Mouse (Mus musculus): ENCODE measurements around the gene Pes1. TPM values are rescaled to one million over a fixed set of nuclear protein-coding genes. Genes with fewer than 3 reads are reported as not detected.
A peak's percentile ranks its signal among the peaks of the same experiment; 100 is the strongest.

The Pes1 gene
- 146 TPM for polyA plus RNA-seq (2012; fragmentation: generic; extraction: Trizol)
- long read RNA-seq, experiment 1, transcript Pes1-201 (15 exons, 2,911 nt), result major isoform, 85 of 103 reads
- long read RNA-seq, experiment 1, partial matches to known transcripts, result 13 of 103 reads
- long read RNA-seq, experiment 1, other reads (novel, unspliced or antisense), result 5 of 103 reads
- long read RNA-seq, experiment 2, transcript Pes1-201 (15 exons, 2,911 nt), result major isoform, 1,140 of 1,214 reads
- long read RNA-seq, experiment 2, partial matches to known transcripts, result 24 of 1,214 reads
- long read RNA-seq, experiment 2, other reads (novel, unspliced or antisense), result 50 of 1,214 reads

DNA sequence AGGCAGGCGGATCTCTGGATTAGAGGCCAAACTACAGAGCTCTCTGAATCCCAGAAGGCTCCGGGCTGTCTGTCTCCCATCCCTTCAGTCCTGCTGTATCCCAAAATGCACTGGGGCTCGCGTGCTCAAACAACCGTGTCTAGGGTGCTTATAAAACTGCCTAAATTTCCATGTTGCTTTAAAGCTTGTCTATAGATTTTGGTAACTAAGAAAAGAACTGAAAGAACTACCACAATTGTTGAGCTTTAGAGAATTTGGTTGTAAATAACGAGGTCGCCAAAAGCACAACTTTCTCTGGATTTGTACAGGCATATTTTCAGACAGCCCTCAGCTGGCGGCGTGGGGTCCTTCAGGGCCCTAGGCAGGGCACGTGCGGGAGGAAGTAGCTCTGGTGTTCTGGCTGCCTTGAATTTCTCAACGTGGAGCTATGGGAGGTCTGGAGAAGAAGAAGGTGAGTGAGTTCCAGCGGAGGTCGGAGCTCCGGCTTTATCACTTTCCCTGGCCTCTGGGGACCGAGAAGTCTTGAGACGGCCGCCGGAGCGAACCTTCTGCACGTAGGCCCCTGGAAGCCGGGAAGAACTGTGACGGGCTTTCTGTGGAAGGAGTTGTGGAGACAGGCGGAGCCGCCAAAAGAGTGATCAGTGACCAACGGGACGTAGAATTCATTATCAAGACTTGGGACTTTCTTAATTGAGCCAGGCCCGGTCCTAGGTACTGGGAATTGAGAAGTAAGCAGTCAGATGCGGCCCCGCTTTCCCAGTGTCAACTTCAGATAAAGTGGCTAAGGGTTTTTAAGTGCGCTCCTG, at the start of gene Pes1:
Gene Pes1 (plus strand): TSS at position 366 of the 806 bp plus-strand sequence.
- Histone ChIP-seq H3K79me3 (ENCODE audit: low read depth) (peaks cover 45% of the 10 kb centered on the region), H3K4me3 (ENCODE audit: insufficient read depth, poor library complexity, severe bottlenecking) (peak within 1 kb of the TSS; percentile 95), H3ac (ENCODE audit: control insufficient read depth, insufficient read length, low read depth) (peak within 1 kb of the TSS; percentile 71), H3K27me3 (ENCODE audit: control insufficient read depth, insufficient read depth, insufficient read length) (no peaks in the 10 kb centered on the region), H3K79me2 (ENCODE audit: control insufficient read depth, insufficient read depth) (peaks cover 50% of the 10 kb centered on the region), H3K36me3 (ENCODE audit: control insufficient read depth, insufficient read depth) (peaks cover 23% of the 10 kb centered on the region)
- TF ChIP-seq CEBPB (IDR thresholded peaks at IDR 0.05; ENCODE audit: low read depth) (no peak), CTCF (IDR thresholded peaks at IDR 0.05; ENCODE audit: control insufficient read depth, insufficient read depth, insufficient read length) (no peak), MAX (IDR thresholded peaks at IDR 0.05) (peak; percentile 100), MYOG (IDR thresholded peaks at IDR 0.05; ENCODE audit: control insufficient read depth, extremely low read depth, insufficient read length) (no peak), USF1 (IDR thresholded peaks at IDR 0.05; ENCODE audit: low read depth) (peak; percentile 90)

DNA sequence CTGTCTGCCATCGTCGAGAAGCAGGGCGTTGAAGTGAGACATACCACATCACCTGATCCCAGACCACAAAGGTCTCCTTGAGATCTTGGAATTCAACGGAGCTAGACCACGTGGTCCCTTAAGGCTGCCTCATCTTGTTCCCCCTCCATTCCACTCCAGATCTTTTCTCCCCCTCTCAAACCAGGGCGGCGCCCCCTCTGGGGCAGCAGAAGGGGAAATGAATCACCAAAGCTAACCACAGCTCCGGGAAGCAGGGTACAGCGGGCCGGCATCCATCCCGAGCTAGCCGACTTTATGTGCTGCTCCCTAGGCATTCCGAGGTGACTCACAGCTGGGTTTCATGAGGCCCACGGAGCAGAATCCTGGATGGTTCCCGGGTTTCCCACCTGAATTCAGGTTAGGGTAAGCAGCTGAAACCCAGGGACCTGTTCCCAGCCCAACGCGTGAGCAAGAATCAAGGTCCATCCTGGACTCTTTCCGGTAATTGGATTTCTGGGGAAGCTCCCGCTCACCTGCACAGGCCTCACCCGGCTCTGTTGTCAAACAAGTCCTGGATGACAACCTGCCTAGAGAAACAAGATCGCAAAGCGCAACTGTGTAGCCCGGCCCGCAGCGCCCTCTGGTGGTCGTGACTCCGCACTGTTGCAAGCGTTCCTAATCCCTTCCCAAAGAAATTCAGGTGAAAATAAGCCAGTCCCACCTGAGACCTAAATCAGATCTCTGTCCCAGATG, 49.5 kb upstream of the Pes1 start, which contains the start of gene Slc35e4:
Gene Slc35e4 (minus strand): TSS at position 556 of the 732 bp plus-strand sequence.
- H3K79me3 ChIP-seq (ENCODE audit: low read depth), result peaks cover 39% of the 10 kb centered on the region
- peak within 1 kb of the TSS; percentile 72 for H3ac ChIP-seq (ENCODE audit: control insufficient read depth, insufficient read length, low read depth)
- H3K4me3 ChIP-seq (ENCODE audit: insufficient read depth, poor library complexity, severe bottlenecking), result peak within 1 kb of the TSS; percentile 91
- H3K27me3 ChIP-seq (ENCODE audit: control insufficient read depth, insufficient read depth, insufficient read length), result no peaks in the 10 kb centered on the region
- H3K79me2 ChIP-seq (ENCODE audit: control insufficient read depth, insufficient read depth), result peaks cover 44% of the 10 kb centered on the region
- TF ChIP-seq MYOG (IDR thresholded peaks at IDR 0.05; ENCODE audit: control insufficient read depth, extremely low read depth, insufficient read length) (no peak), USF1 (IDR thresholded peaks at IDR 0.05; ENCODE audit: low read depth) (peak; percentile 95), FOSL1 (IDR thresholded peaks at IDR 0.05; ENCODE audit: insufficient read depth, low read length, poor library complexity, severe bottlenecking) (peak; percentile 83), CEBPB (IDR thresholded peaks at IDR 0.05; ENCODE audit: low read depth) (no peak), CTCF (IDR thresholded peaks at IDR 0.05; ENCODE audit: control insufficient read depth, insufficient read depth, insufficient read length) (peak; percentile 76), MAX (IDR thresholded peaks at IDR 0.05) (peak; percentile 98), MYOD1 (IDR thresholded peaks at IDR 0.05; ENCODE audit: control insufficient read depth, insufficient read length, low read depth) (peak; percentile 18)
- peaks cover 8% of the 10 kb centered on the region for H3K36me3 ChIP-seq (ENCODE audit: control insufficient read depth, insufficient read depth)

DNA sequence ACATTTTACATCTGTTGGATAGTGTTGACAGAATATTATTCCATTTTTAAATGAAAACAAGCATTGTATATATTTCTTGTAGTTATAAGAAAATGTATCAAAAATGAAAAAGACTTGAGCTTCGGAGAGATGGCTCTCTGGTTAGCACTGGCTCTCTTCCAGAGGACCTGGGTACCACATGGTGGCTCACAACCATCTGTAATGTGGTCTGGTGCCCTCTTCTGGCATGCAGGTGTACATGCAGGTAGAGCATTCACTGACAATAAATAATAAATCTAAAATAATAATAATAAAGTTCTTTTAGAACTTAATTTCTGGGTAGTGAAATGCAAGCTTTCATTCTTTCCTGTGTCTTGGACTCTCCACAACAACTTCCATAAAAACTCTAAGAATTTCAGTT, 45.0 kb upstream of the Pes1 start:
- Histone ChIP-seq H3ac (ENCODE audit: control insufficient read depth, insufficient read length, low read depth) (no peak overlapping the region), H3K79me3 (ENCODE audit: low read depth) (no peaks in the 10 kb centered on the region), H3K36me3 (ENCODE audit: control insufficient read depth, insufficient read depth) (no peaks in the 10 kb centered on the region), H3K27me3 (ENCODE audit: control insufficient read depth, insufficient read depth, insufficient read length) (no peaks in the 10 kb centered on the region), H3K4me3 (ENCODE audit: insufficient read depth, poor library complexity, severe bottlenecking) (no peak overlapping the region), H3K79me2 (ENCODE audit: control insufficient read depth, insufficient read depth) (no peaks in the 10 kb centered on the region)
- TF ChIP-seq USF1 (IDR thresholded peaks at IDR 0.05; ENCODE audit: low read depth) (no peak), MYOG (IDR thresholded peaks at IDR 0.05; ENCODE audit: control insufficient read depth, extremely low read depth, insufficient read length) (no peak), FOSL1 (IDR thresholded peaks at IDR 0.05; ENCODE audit: insufficient read depth, low read length, poor library complexity, severe bottlenecking) (no peak), CTCF (IDR thresholded peaks at IDR 0.05; ENCODE audit: control insufficient read depth, insufficient read depth, insufficient read length) (no peak), CEBPB (IDR thresholded peaks at IDR 0.05; ENCODE audit: low read depth) (no peak), MYOD1 (IDR thresholded peaks at IDR 0.05; ENCODE audit: control insufficient read depth, insufficient read length, low read depth) (no peak), MAX (IDR thresholded peaks at IDR 0.05) (peak; percentile 46)

DNA sequence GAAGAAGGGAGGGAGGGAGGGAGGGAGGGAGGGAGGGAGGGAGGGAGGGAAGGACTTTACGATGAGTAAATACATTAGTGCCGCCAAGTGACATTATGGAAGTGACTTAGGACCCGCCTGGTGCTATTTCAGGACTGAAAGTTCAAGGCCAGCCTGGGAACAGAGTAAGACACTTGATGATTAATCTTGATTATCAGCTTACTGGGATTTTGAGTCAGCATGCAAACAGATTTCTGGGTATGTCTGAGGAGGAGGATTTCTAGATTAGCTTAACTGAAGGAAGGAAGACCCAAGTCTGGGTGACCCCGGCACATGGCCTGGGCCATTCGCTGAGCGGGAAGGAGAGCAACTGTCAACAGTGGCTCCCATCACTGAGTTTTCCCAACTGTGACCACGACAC, 43.3 kb upstream of the Pes1 start:
- H3K27me3 ChIP-seq (ENCODE audit: control insufficient read depth, insufficient read depth, insufficient read length), result peaks cover 4% of the 10 kb centered on the region

DNA sequence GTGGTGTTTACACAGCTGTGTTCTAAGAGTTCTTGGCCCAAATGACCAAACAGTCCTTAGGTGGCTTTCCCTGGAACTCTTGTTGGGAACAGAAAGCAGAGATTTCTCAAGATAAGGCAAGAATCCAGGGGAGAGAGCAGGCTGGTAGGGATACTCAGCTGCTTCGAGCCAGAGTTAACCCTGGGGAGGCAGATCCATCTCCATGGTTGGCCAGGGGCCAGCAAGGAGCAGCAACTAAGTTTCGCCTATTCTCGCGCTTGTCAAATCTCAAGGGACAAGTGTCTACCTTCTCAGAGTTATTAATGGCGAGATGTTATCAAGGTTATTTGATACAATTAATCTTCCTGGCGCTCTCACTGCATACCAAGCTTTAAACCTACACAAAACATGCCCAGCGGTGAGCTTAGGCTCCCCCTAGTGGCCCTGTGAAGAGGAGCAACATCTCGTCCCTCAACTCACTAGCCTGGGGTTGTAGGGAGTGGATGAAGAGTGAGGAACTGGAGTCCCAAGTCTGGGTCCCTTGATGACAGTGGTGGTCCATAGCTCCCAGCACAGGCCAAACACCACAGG, 42.4 kb upstream of the Pes1 start:
- H3K4me3 ChIP-seq (ENCODE audit: insufficient read depth, poor library complexity, severe bottlenecking), result no peak overlapping the region
- no peak overlapping the region for H3ac ChIP-seq (ENCODE audit: control insufficient read depth, insufficient read length, low read depth)
- H3K27me3 ChIP-seq (ENCODE audit: control insufficient read depth, insufficient read depth, insufficient read length), result peaks cover 8% of the 10 kb centered on the region
- TF ChIP-seq CTCF (IDR thresholded peaks at IDR 0.05; ENCODE audit: control insufficient read depth, insufficient read depth, insufficient read length), result peak; percentile 78
- no peak for TF ChIP-seq MYOG (IDR thresholded peaks at IDR 0.05; ENCODE audit: control insufficient read depth, extremely low read depth, insufficient read length)
- peak; percentile 17 for TF ChIP-seq MYOD1 (IDR thresholded peaks at IDR 0.05; ENCODE audit: control insufficient read depth, insufficient read length, low read depth)
- no peak for TF ChIP-seq MAX (IDR thresholded peaks at IDR 0.05)
- H3K79me3 ChIP-seq (ENCODE audit: low read depth), result no peaks in the 10 kb centered on the region
- no peaks in the 10 kb centered on the region for H3K79me2 ChIP-seq (ENCODE audit: control insufficient read depth, insufficient read depth)
- H3K36me3 ChIP-seq (ENCODE audit: control insufficient read depth, insufficient read depth), result no peaks in the 10 kb centered on the region

More for the DNA sequence above, 43.3 kb upstream of the Pes1 start:
- Histone ChIP-seq H3K36me3 (ENCODE audit: control insufficient read depth, insufficient read depth) (no peaks in the 10 kb centered on the region), H3K4me3 (ENCODE audit: insufficient read depth, poor library complexity, severe bottlenecking) (no peak overlapping the region), H3ac (ENCODE audit: control insufficient read depth, insufficient read length, low read depth) (no peak overlapping the region), H3K79me2 (ENCODE audit: control insufficient read depth, insufficient read depth) (no peaks in the 10 kb centered on the region), H3K79me3 (ENCODE audit: low read depth) (no peaks in the 10 kb centered on the region)
- TF ChIP-seq CTCF (IDR thresholded peaks at IDR 0.05; ENCODE audit: control insufficient read depth, insufficient read depth, insufficient read length) (no peak), MAX (IDR thresholded peaks at IDR 0.05) (no peak), USF1 (IDR thresholded peaks at IDR 0.05; ENCODE audit: low read depth) (no peak), CEBPB (IDR thresholded peaks at IDR 0.05; ENCODE audit: low read depth) (no peak), MYOD1 (IDR thresholded peaks at IDR 0.05; ENCODE audit: control insufficient read depth, insufficient read length, low read depth) (no peak), FOSL1 (IDR thresholded peaks at IDR 0.05; ENCODE audit: insufficient read depth, low read length, poor library complexity, severe bottlenecking) (no peak), MYOG (IDR thresholded peaks at IDR 0.05; ENCODE audit: control insufficient read depth, extremely low read depth, insufficient read length) (no peak)

Data from C2C12 (cell line).